Mouse (Mus musculus) neural tube, embryonic 14.5 days (tissue): Measurements from ENCODE around the gene Oas1d. TPM values are rescaled to one million over a fixed set of nuclear protein-coding genes. Genes with fewer than 3 reads are reported as not detected.
"Not testable (repeated sequence)": the region's sequence is repeated elsewhere in the genome, so short reads cannot be mapped to it uniquely, and the experiment has no call there.

ENCODE experiments used
- ATAC-seq: fragments of 200-750 bp; cut with Nextera tagmentation; 2 replicates; pipeline ENCODE4 v1.8.0; 2017; ENCODE audit warnings: low read depth, mild to moderate bottlenecking, moderate TSS enrichment, moderate library complexity
- H3K27ac ChIP-seq: fragments of 300-500 bp; sonication (generic); 2 replicates; pipeline ENCODE4 v1.5.1; 2014; ENCODE audit warnings: low read depth, mild to moderate bottlenecking, control low read depth, low read length, moderate library complexity, mixed read lengths
- H3K27me3 ChIP-seq: fragments of 300-500 bp; sonication (generic); 2 replicates; pipeline ENCODE4 v1.6.1; 2014; ENCODE audit warnings: low read length; ENCODE audit not compliant: control insufficient read depth, insufficient read depth
- H3K36me3 ChIP-seq: fragments of 300-500 bp; sonication (generic); 2 replicates; pipeline ENCODE4 v1.6.1; 2014; ENCODE audit warnings: low read length, mixed read lengths; ENCODE audit not compliant: control insufficient read depth, insufficient read depth
- H3K4me1 ChIP-seq: fragments of 300-500 bp; sonication (generic); 2 replicates; pipeline ENCODE4 v1.6.1; 2014; ENCODE audit warnings: low read length; ENCODE audit not compliant: control insufficient read depth, insufficient read depth
- H3K4me2 ChIP-seq: fragments of 300-500 bp; sonication (generic); 2 replicates; pipeline ENCODE4 v1.6.1; 2014; ENCODE audit warnings: mild to moderate bottlenecking, low read depth, low read length, control low read depth
- H3K4me3 ChIP-seq: fragments of 300-500 bp; sonication (generic); 2 replicates; pipeline ENCODE4 v1.5.1; 2014; ENCODE audit warnings: low read depth, low read length, control low read depth, mixed read lengths
- H3K9ac ChIP-seq: fragments of 300-500 bp; sonication (generic); replicated peaks from 2 replicates; pipeline ENCODE4 v1.6.1; 2014; ENCODE audit warnings: low read depth, mild to moderate bottlenecking, control low read depth, low read length, mixed read lengths
- H3K9me3 ChIP-seq: fragments of 300-500 bp; sonication (generic); 2 replicates; pipeline ENCODE4 v1.6.1; 2016; ENCODE audit warnings: low read length; ENCODE audit not compliant: control insufficient read depth
- WGBS: fragments of 180-500 bp; shearing (Covaris S2); extraction: QIAGEN DNeasy Blood & Tissue Kit; methylation state at CpG from one replicate; pipeline ENCODE4 v1.1.7; 2014; 5-methylcytosine and 5-hydroxymethylcytosine counted together
- polyA plus RNA-seq: library from polyadenylated mRNA; unstranded; fragments of >200 nt; fragmentation: Nextera tagmentation; extraction: Ambion mirVana; gene quantifications from 2 replicates; pipeline ENCODE4 v1.2.1, GENCODE M21; 2014

Oas1d gene
- polyA plus RNA-seq, 1 experiment from 2014 or later = not detected

DNA sequence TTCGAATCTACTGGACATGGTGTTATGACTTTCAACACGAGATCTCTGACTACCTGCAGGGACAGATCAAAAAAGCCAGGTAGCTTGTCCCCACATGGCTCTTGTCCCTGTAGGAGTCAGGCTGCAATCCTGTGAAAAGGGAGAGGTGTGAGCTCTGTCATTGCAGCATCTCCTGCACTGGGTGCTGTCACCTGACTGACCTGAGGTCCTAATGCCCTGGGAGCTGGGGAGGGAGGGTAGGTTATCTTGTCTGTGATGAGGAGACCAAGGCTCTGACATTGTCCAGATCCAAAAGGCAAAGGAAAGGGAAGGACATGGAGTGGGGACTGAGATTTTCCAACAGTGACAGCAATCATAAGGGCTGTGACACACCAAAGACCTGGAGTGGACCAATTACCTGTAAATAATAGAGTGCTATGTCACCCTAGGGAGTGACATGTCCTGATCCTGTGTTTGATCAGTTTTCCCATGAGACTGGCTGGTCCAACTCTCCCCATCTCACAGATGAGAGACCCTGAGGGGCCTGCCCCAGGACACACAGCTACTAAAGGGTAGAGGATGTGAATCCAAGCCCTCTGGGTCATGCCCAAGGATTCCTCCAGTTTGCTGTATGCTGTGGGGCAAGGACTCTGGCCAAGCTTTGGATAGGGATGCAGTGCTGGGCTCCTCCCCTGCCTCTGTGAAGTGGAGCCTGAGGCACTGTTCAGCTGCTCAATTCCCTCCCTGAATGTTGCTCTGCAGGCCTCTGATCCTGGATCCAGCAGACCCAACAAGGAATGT lies 5.0 kb downstream of the Oas1d start:
- H3K27ac ChIP-seq, H3K9ac ChIP-seq, H3K9me3 ChIP-seq, H3K4me2 ChIP-seq, H3K27me3 ChIP-seq, H3K4me1 ChIP-seq, H3K36me3 ChIP-seq, ATAC-seq, H3K4me3 ChIP-seq: not testable (repeated sequence)
- 78% methylated on average over 2 of the region's 2 CpGs for WGBS

DNA sequence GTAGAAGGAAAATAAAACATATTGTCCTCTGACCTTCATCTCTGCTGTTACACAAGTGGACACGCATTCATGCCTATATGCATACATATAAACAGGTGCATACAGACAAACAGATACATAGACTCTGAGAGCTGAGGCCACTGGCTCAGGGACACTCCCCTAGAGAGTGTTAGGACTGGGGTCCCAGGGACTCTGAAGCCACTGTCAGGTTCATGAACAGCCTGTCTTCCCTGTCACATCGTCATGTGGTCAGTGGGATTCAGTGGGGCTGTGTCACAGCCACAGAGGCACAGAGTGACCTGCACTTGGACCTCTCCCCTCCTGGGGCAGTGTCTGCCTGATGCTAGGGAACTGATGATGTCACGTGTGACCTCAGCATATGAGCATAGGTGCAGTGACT lies 6.0 kb downstream of the Oas1d start:
- Histone ChIP-seq H3K4me2 (no peak overlapping the region), H3K9me3 (no peaks in the 10 kb centered on the region)
- ATAC-seq = no peak

DNA sequence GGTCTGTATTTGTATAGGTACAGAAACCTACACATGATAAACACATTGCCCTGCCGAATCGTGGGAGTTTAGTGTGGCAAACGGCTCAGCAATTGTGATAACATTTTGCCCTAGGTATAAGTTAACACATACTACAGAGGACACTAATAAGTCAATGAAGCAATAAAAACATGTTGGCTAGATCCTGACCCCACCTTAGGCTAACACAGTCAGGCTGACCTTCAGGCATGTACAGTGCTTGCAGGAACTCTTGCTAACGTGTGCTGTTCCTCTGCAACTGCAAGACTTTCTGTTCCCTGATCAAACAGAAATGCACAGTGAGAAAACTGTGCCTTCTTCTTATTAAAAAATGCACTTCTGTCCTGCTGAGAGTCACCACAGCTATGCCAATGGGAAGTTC lies 9.6 kb downstream of the Oas1d start:
- no peaks in the 10 kb centered on the region for H3K27me3 ChIP-seq
- 88% methylated on average over 4 of the region's 4 CpGs for WGBS

More for the DNA sequence above, 6.0 kb downstream of the Oas1d start:
- WGBS = 88% methylated on average over 3 of the region's 3 CpGs
- no peaks in the 10 kb centered on the region for H3K4me1 ChIP-seq
- H3K27me3 ChIP-seq = no peaks in the 10 kb centered on the region
- H3K4me3 ChIP-seq = no peak overlapping the region
- H3K9ac ChIP-seq = no peak overlapping the region
- H3K36me3 ChIP-seq = no peaks in the 10 kb centered on the region
- no peak overlapping the region for H3K27ac ChIP-seq

DNA sequence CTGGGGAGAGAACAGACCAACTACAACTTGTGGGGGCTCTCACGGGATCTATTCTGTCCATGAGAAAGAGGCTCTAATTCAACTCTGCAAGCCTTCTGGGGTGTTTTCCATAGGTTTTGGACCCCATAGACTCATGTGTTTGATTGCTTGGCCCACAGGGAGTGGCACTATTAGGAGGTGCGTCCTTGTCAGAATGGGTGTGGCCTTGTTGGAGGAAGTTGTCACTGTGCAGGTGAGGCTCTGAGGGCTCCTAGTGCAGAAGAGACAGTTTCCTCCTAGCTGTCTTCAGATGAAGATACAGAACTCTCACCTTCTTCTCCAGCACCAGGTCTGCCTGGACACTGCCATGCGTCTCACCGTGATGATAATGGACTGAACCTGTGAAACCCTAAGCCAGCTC lies 10.2 kb downstream of the Oas1d start:
- not testable (repeated sequence) for H3K27me3 ChIP-seq, H3K9me3 ChIP-seq, H3K27ac ChIP-seq, ATAC-seq, H3K9ac ChIP-seq, H3K4me2 ChIP-seq, H3K4me3 ChIP-seq, H3K4me1 ChIP-seq, H3K36me3 ChIP-seq
- 95% methylated on average over 4 of the region's 4 CpGs for WGBS

More for the DNA sequence above, 9.6 kb downstream of the Oas1d start:
- Histone ChIP-seq H3K9me3 (no peaks in the 10 kb centered on the region), H3K9ac (no peak overlapping the region), H3K4me2 (no peak overlapping the region), H3K4me1 (no peaks in the 10 kb centered on the region), H3K36me3 (no peaks in the 10 kb centered on the region), H3K27ac (no peak overlapping the region), H3K4me3 (no peak overlapping the region)
- no peak for ATAC-seq

DNA sequence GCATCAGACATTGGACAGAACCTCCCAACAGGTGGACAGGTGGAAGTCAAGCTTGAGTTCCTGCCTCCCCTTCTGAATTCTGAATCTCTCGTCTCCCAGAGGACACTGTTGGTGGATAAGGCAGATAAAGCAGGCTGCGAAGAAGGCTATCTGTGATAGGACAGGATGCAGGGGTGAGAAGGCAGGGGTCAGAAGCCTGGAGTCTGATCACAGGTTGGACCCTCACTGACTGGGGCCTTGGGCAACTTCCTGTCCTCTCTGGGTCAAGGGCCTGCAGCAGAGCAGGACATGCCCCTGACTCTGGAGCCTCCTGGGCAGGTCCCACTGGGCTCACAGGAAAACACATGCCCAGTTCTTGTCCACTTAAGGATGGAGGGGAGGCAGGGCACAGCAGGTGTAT lies 12.0 kb downstream of the Oas1d start:
- H3K9me3 ChIP-seq, H3K36me3 ChIP-seq, ATAC-seq, H3K4me3 ChIP-seq, H3K4me1 ChIP-seq, H3K9ac ChIP-seq, H3K27ac ChIP-seq, H3K27me3 ChIP-seq, H3K4me2 ChIP-seq: not testable (repeated sequence)
- 88% methylated on average over 2 of the region's 2 CpGs for WGBS

DNA sequence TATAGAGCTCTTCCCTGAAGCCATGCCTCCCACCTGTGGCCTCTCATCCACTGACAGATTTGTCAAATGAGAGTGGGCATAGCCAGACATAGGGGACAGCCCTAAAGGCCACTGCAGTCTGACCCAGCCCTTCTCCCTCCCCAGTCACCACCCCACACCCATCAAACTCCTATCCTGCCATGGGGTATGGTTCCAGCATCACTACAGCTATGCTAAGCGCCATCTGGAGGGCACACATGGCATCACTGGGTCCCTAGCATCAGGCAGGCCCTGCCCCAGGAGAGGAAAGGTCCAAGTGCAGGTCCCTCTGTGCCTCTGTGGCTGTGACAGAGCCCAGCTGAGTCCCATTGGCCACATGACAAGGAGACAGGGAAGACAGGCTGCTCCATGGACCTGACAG lies 12.7 kb downstream of the Oas1d start:
- Histone ChIP-seq H3K27ac (no peak overlapping the region), H3K9me3 (no peaks in the 10 kb centered on the region), H3K9ac (no peak overlapping the region), H3K27me3 (no peaks in the 10 kb centered on the region), H3K36me3 (no peaks in the 10 kb centered on the region), H3K4me3 (no peak overlapping the region), H3K4me2 (no peak overlapping the region), H3K4me1 (no peaks in the 10 kb centered on the region)
- no peak for ATAC-seq
- WGBS = 12% methylated on average over 1 of the region's 1 CpGs

DNA sequence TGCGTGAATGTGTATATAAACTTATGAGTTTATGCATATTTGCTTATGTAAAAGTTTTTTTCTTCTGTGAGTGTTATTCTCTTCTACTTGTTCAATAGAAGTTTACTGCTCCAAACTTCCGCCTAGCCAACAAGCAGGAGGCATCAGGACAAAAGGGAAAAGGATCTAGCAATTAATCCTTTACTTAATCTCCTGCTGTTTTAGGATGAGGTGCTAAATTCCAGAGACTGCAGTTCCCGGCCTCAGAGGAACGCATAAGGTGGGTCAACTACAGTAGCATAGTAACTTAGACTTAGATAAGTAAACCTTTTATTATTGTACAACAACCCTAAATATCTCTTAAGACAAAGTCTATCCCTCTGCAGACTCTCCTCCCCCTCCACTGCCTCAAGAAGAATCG lies 19.6 kb downstream of the Oas1d start:
- ATAC-seq = no peak
- 5% methylated on average over 5 of the region's 5 CpGs for WGBS
- no peaks in the 10 kb centered on the region for H3K9me3 ChIP-seq
- H3K27me3 ChIP-seq = no peaks in the 10 kb centered on the region
- no peaks in the 10 kb centered on the region for H3K4me1 ChIP-seq
- H3K36me3 ChIP-seq = no peaks in the 10 kb centered on the region
- H3K27ac ChIP-seq = no peak overlapping the region
- H3K4me2 ChIP-seq = no peak overlapping the region
- H3K4me3 ChIP-seq = no peak overlapping the region
- H3K9ac ChIP-seq = no peak overlapping the region

DNA sequence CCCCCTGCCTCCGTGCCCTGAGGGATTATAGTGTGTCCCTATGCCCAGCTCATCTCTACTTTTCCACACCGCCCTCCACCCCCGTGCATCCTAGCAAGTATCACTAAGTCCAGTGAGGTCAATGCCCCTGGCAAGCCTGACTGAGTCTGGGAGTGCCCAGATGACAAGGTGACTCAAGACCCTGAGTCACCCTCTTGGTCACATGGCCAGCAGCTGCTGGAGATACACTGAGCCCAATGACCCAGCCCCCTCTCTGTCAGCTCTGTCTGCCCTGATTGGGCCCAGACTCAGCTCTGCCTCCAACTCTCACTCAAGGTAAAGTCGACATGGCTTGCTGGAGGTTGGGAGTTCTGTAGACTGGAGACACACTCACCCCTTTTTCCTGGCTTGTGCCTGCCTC lies 23.5 kb downstream of the Oas1d start:
- H3K9ac ChIP-seq = no peak overlapping the region
- H3K4me1 ChIP-seq = no peaks in the 10 kb centered on the region
- ATAC-seq = no peak
- H3K4me2 ChIP-seq = no peak overlapping the region
- H3K27me3 ChIP-seq = no peaks in the 10 kb centered on the region
- H3K4me3 ChIP-seq = no peak overlapping the region
- no peaks in the 10 kb centered on the region for H3K36me3 ChIP-seq
- no peaks in the 10 kb centered on the region for H3K9me3 ChIP-seq
- WGBS = 79% methylated on average over 4 of the region's 4 CpGs
- H3K27ac ChIP-seq = no peak overlapping the region

DNA sequence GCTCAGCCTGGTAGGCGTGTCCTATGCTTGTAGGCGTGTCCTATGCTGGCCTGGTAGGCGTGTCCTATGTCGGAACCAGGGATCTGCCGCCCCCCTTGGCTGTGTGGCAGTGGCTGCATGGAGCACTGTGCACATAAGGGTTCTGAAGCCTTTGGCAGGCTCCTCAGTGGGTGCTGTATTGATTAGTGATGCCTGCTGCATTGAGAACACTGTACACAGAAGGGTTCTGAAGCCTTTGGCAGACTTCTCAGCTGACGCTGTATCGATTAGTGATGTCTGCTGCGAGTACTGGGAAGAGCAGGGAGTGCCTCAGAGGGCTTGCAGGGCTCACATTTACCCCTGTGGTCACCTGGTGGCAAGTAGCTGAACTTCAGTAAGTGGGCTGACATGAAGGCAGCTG lies 24.2 kb downstream of the Oas1d start:
- H3K27ac ChIP-seq = no peak overlapping the region
- H3K4me1 ChIP-seq = no peaks in the 10 kb centered on the region
- no peaks in the 10 kb centered on the region for H3K9me3 ChIP-seq
- no peak overlapping the region for H3K4me2 ChIP-seq
- 64% methylated on average over 8 of the region's 8 CpGs for WGBS
- H3K36me3 ChIP-seq = no peaks in the 10 kb centered on the region
- ATAC-seq = no peak
- no peaks in the 10 kb centered on the region for H3K27me3 ChIP-seq
- no peak overlapping the region for H3K9ac ChIP-seq
- H3K4me3 ChIP-seq = no peak overlapping the region
